Mouse (Mus musculus) left cerebral cortex, adult 8-10 months (tissue): Measurements from ENCODE around the gene Stxbp2. TPM values are rescaled to one million over a fixed set of nuclear protein-coding genes. Genes with fewer than 3 reads are reported as not detected.
"Not testable (repeated sequence)": the region's sequence is repeated elsewhere in the genome, so short reads cannot be mapped to it uniquely, and the experiment has no call there.

ENCODE experiments used
- DNase-seq, 2 experiments: peaks; one replicate each; pipeline ENCODE4 v3.0.0; 2022; ENCODE audit warnings: low spot score in 2 of 2
- total RNA-seq, 4 experiments: library from RNA; stranded (reverse); gene quantifications; 2 replicates each; pipeline ENCODE4 v1.2.4; 2022

Stxbp2 gene
- 10 to 100 TPM; 55.4 to 80.3 (median 63.3) TPM for total RNA-seq

- peak; percentile 47 to 73 for DNase-seq
Observed at GRCm38 (mm10) chr8:3630647-3631477, at the start of gene Stxbp2. Gene Stxbp2, plus strand, starts transcription at chr8:3630955.

DNA sequence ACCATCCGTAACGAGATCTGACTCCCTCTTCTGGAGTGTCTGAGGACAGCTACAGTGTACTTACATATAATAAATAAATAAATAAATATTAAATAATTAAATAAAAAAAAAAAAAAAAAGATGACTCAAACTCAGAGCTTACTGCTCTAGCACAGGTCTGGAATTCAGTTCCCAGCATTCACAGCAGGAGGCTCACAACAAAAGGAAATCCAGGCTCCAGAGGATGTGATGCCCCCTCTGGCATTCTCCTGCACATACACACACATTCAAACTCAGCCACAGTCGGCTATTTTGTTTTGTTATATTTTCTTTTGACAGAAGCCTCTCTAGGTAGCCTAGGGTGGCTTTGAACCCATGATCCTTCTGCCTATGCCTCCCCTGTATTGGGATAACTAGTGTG is 48.8 kb upstream of the Stxbp2 start:
- DNase-seq: not testable (repeated sequence)

GRCm38 (mm10) chr8:3586452-3586851 is 44.3 kb upstream of the Stxbp2 start:
- DNase-seq: no peak

GRCm38 (mm10) chr8:3586993-3587390 is 43.8 kb upstream of the Stxbp2 start, which contains the start of gene Camsap3:
Gene Camsap3, plus strand, starts transcription at chr8:3587293.
- no peak for DNase-seq

DNA sequence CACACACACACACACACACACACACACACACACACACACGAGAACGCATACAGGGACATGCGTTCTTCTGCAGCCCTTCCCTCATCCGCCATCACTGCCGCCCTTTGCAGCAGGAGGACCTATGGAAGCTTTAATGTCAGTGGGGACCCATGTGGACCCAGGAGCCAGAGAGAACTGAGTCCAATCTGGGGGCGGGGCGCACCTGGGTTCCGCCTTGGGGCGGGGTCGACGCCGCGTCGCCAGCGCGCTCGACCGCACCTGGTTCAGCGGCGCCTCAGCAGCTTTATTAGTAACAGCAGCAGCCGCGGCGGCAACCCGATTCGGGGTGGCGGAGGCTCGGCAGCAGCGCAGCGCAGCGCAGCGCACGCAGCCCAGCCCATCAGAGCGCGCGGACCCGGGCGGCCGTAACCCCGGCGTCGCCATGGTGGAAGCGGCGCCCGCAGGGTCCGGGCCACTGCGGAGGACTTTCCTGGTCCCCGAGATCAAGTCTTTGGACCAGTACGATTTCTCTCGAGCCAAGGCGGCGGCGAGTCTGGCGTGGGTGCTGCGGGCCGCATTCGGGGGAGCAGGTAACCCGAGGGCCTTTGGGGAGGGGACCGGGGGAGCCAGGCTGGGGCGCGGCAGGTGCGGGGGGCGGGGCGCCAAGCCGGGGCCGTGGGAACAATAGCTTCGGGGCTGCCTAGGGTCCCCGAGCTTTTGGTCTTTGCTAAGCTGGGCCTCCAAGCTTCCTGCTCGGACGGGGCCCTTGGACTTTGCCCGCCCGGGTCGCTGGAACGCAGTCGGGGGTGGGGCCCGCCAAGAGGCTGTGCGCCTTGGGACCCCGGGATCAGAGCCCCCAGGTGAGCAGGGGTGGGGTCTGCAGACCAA is 43.1 kb upstream of the Stxbp2 start:
- peak in 1 of 2 experiments; percentile 65 for DNase-seq

GRCm38 (mm10) chr8:3588258-3588633 is 42.5 kb upstream of the Stxbp2 start:
- DNase-seq: no peak

- DNase-seq: no peak
Observed at GRCm38 (mm10) chr8:3593470-3593869, 37.3 kb upstream of the Stxbp2 start.

DNA sequence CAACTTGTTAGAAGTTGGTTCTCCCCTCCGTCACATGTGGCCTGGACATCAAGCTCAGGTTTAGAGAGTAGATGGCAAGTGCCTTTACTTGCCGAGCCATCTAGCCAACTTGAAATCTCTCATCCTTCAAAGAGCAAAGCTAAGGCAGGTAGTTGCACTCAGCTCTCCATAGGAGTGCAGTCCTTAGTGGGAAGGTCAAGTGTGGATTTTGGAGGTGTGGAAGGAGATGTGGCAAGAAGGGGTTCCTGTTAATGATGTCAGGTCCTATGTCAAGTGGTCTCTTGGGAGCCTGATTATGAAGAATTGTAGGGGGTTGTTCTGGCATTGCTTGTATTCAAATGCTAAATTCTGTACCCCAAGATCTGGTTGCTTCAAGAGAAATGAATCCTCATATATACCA is 36.3 kb upstream of the Stxbp2 start:
- DNase-seq: no peak

DNA sequence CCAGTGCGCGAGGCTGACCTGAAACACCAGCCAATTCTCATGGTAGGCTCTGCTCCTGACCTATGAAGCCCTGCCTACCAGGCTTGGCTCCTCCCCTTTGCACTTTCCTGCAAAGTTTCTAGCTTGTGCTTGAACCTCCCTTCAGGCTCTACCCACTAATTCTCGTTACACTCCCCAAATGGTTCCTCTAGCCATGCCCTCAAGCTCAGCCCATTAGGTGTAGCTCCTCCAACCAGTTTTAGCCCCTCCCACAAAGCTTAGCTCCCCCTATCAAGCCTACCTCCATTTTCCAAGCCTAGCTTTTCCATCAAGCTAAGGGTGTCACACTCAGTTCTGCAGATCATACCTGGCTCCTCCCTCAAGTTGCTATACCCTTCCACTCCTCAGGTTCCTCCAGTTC is 32.7 kb upstream of the Stxbp2 start:
- no peak for DNase-seq

GRCm38 (mm10) chr8:3599219-3599618 is 31.5 kb upstream of the Stxbp2 start:
- no peak for DNase-seq

DNA sequence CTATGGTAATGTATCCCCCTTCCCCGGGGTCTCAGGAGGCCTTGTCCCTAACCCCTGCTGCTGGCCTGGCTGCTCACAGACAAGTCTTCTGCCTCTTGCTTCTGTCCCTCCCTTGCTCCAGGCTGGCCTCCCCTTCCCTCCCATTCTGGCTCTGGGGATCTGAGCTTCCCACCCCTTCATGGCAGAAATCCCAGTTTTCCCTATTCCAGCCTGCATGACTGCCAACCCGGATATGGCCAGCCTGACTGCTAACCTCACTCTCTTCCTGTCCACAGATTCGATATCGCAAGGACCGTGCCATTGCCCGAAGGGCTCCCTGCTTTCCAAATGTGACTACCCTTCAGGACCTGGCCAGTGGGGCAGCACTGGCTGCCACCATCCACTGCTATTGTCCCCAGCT is 30.4 kb upstream of the Stxbp2 start:
- DNase-seq: no peak

- no peak for DNase-seq
Observed at GRCm38 (mm10) chr8:3603439-3603838, 27.3 kb upstream of the Stxbp2 start.

- no peak for DNase-seq
Observed at GRCm38 (mm10) chr8:3606593-3606992, 24.2 kb upstream of the Stxbp2 start.

DNA sequence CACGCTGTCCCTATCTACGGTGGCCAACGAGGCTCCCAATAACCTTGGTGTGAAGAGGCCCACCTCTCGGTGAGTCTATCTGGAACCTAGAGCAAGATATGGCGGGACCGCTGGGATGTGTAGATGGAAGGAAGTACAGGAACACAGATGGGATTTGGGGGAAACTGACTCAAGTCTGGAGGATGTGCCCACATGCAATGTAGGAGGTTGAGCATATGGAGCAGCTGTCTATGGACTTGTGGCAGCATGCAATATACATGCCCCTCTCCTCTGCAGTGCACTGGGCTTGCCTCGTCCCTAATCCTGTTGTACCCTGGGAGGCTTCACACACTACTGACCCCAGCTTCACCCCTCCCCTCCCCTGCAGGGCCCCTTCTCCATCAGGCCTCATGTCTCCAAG is 22.9 kb upstream of the Stxbp2 start:
- DNase-seq: no peak

DNA sequence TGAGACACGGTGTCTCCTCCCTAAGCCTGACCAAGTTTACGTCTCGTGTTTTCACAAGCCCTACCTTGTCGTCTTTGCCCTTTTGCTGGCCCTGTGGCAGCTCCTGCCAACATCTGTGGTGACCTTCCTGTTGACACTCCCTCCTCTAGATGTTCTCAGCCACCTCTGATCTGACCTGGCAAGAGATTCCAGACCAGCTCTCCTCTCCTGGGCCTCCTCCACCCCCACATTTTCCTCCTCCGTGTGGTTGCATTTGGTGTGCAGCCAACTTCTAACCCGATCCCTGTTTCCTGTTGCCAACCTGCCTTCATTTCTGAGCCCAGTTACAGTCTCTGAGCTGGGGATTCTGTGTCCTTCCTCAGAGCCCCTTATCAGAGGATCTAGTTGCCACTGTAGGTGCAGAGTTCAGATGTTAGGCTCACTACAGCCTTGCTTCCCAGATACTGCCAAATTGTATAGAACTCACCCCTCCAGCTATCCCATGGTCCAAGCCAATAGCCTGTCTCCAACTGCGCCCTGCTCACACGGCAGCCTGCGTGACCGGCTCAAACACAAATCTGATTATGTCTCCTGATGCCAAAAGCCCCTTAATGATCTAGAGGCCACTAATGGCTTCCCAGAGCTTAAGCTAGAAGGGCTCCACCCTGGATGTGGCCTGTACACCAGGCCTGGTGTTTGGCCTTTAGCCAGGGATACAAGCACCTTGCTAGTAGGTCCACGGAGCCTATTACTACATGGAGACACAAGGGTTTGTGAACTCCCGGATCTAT is 21.5 kb upstream of the Stxbp2 start:
- no peak for DNase-seq

DNA sequence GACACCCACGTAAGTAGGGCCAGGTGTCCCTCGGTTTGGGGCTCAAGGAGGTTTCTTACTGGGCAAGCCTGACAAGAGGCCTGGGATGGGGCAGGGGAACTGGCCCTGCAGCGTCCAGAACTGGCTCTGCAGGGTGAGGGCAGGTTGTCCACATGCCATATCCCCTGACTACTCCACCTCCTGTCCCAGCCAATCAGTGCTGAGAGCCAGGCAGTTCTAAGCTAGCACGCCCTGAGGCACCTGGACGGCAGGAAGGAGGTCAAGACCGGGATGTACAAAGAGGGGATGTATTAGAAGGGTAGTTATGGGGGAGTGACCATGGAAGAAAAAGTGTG is 21.0 kb upstream of the Stxbp2 start:
- DNase-seq: no peak

DNA sequence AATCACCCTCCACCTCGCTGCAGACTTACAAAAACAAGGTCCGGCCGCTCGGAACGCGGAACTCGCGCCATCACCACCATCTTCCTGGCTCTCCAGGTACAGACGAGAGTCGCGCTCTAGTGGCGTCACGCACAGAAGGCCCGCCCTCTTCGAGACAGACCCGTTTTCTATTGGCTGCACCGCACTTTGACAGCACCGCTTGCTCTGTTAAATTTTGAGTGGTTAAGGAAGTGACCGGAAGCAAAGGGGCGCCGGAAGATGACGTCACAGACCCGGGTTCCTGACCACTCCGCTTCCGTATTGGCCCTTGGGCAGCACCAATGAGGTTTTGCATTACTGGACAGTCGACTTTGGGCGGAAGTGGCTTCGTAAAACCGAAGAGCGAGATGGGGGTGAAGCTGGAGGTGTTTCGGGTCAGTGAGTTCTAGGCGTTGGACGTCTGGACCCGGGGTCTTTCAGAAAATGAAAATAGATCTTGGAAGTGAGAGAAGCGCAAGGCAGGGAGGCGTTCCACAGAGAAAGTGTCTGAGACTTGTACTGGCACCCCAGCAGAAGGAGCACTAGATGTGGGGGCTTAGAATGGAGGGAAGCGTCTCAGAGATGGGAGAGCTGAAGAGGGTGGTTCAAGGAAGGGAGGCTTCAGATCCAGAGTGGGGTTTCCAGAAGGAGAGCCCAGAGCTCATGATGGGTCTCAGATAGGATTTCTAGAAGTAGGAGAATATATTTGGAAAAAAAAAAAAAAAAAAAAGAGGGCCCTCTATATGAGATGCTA is 9.4 kb upstream of the Stxbp2 start, which contains the start of the genes Xab2 and Pet100:
TSS of gene Xab2 (minus strand) at position 118 of the 772 bp plus-strand sequence.
TSS of gene Pet100 (plus strand) at position 350 of the 772 bp plus-strand sequence.
- peak; percentile 99 for DNase-seq

GRCm38 (mm10) chr8:3622119-3622518 is 8.6 kb upstream of the Stxbp2 start:
- no peak for DNase-seq

GRCm38 (mm10) chr8:3625445-3625844 is 5.3 kb upstream of the Stxbp2 start, which contains the start of gene Pcp2:
Gene Pcp2, minus strand, starts transcription at chr8:3625545.
- no peak for DNase-seq

GRCm38 (mm10) chr8:3626971-3627370 is 3.8 kb upstream of the Stxbp2 start:
- DNase-seq: no peak

- no peak for DNase-seq
Observed at GRCm38 (mm10) chr8:3628014-3628413, 2.7 kb upstream of the Stxbp2 start.
